Mouse (Mus musculus): ENCODE measurements around the gene Capn7. TPM values are rescaled to one million over a fixed set of nuclear protein-coding genes. Genes with fewer than 3 reads are reported as not detected.

The Capn7 gene
- total and polyA plus RNA-seq, 3 experiments = 23.2 to 83.7 (median 30.0) TPM

DNA sequence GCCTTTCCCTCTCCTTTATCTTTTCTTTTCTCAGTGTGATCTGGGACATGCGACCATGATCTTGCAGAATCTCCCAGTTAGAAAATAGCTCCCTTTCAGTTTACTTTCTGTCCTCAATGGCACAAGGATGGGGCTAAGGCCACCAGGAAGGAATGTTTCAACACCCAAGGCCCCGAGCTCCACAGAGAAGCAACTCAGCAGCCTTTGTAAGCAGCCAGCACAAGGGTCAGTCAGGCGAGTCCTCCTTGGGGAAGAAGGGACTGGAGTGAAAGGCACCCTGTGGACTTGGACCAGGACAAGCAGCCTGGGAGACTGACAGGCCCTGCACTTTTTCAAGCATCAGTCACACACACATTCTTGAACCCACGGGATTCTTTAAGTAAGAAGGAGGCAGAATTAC, 82.8 kb downstream of the Capn7 start:
- H3K4me1 ChIP-seq (ENCODE audit: control insufficient read depth in 1 of 2, insufficient read depth in 2 of 2, low read length in 2 of 2) = no peaks in the 10 kb centered on the region
- no peak overlapping the region for H3K27ac ChIP-seq (ENCODE audit: control insufficient read depth, low read depth, low read length)
- H3K36me3 ChIP-seq (ENCODE audit: control insufficient read depth in 1 of 2, insufficient read depth in 2 of 2, low read length in 2 of 2) = 0 out of 4 replicates have a peak, but pooled peaks cover 0 to 2% of the 10 kb centered on the region in 2 experiments

GRCm38 (mm10) chr14:31420135-31420534, 83.7 kb downstream of the Capn7 start:
- Histone ChIP-seq H3K9me3 (replicated peaks; ENCODE audit: insufficient read depth, low read length) (no peaks in the 10 kb centered on the region), H3K36me3 (ENCODE audit: control insufficient read depth in 1 of 2, insufficient read depth in 2 of 2, low read length in 2 of 2) (0 out of 4 replicates have a peak, but pooled peaks cover 0 to 2% of the 10 kb centered on the region in 2 experiments), H3K79me2 (ENCODE audit: control insufficient read depth, insufficient read depth, low read length, poor library complexity) (no peaks in the 10 kb centered on the region), H3K9ac (ENCODE audit: control insufficient read depth, low read depth, low read length, poor library complexity, severe bottlenecking) (no peak overlapping the region), H3K27ac (ENCODE audit: control insufficient read depth, low read depth, low read length) (no peak overlapping the region), H3K4me1 (ENCODE audit: control insufficient read depth in 1 of 2, insufficient read depth in 2 of 2, low read length in 2 of 2) (no peaks in the 10 kb centered on the region), H3K4me3 (ENCODE audit: control insufficient read depth in 1 of 2, insufficient read depth in 1 of 2, low read depth in 2 of 2, low read length in 2 of 2) (no peak overlapping the region), H3K27me3 (ENCODE audit: control insufficient read depth in 1 of 2, insufficient read depth in 2 of 2, low read length in 2 of 2) (no peaks in the 10 kb centered on the region; a peak in 1 of 4 replicates)
- TF ChIP-seq TAL1 (IDR thresholded peaks at IDR 0.05; ENCODE audit: low read length) (no peak), ZKSCAN1 (IDR thresholded peaks at IDR 0.05; ENCODE audit: low read depth, low read length) (no peak), MYB (IDR thresholded peaks at IDR 0.05; ENCODE audit: low read depth, low read length) (no peak), CHD2 (IDR thresholded peaks at IDR 0.05; ENCODE audit: low read length) (no peak), ZNF384 (IDR thresholded peaks at IDR 0.05; ENCODE audit: low read depth, low read length) (no peak), UBTF (IDR thresholded peaks at IDR 0.05; ENCODE audit: borderline replicate concordance, insufficient read depth, low read depth, low read length) (no peak), NRF1 (IDR thresholded peaks at IDR 0.05; ENCODE audit: insufficient read depth, low read depth, low read length, poor library complexity, severe bottlenecking) (no peak), USF2 (IDR thresholded peaks at IDR 0.05; ENCODE audit: borderline replicate concordance in 1 of 2, insufficient read depth in 1 of 2, low read depth in 1 of 2, low read length in 2 of 2) (no peak), TCF12 (IDR thresholded peaks at IDR 0.05; ENCODE audit: low read depth, low read length) (no peak), ETS1 (IDR thresholded peaks at IDR 0.05; ENCODE audit: low read depth, low read length) (no peak), ZC3H11A (IDR thresholded peaks at IDR 0.05; ENCODE audit: low read depth, low read length) (no peak), TBP (IDR thresholded peaks at IDR 0.05; ENCODE audit: low read depth, low read length) (no peak), ZMIZ1 (IDR thresholded peaks at IDR 0.05; ENCODE audit: low read depth, low read length) (no peak), SIN3A (IDR thresholded peaks at IDR 0.05; ENCODE audit: low read length) (no peak), MAZ (IDR thresholded peaks at IDR 0.05; ENCODE audit: low read depth, low read length) (no peak), MEF2A (IDR thresholded peaks at IDR 0.05; ENCODE audit: extremely low read depth, insufficient replicate concordance, low read depth, low read length, poor library complexity, severe bottlenecking) (no peak), POLR2AphosphoS5 (IDR thresholded peaks at IDR 0.05; ENCODE audit: borderline replicate concordance, low read depth, low read length) (no peak), POLR2A (IDR thresholded peaks at IDR 0.05; ENCODE audit: control insufficient read depth in 1 of 2, insufficient read depth in 1 of 2, low read depth in 1 of 2, low read length in 2 of 2, poor library complexity in 1 of 2) (no peak), BHLHE40 (IDR thresholded peaks at IDR 0.05; ENCODE audit: borderline replicate concordance, low read depth, low read length) (no peak)
- DNase-seq (ENCODE audit: low read depth, low spot score) = no peak

More for the DNA sequence above, 82.8 kb downstream of the Capn7 start:
- no peak for DNase-seq (ENCODE audit: low read depth, low spot score)
- Histone ChIP-seq H3K9ac (ENCODE audit: control insufficient read depth, low read depth, low read length, poor library complexity, severe bottlenecking) (no peak overlapping the region), H3K9me3 (replicated peaks; ENCODE audit: insufficient read depth, low read length) (no peaks in the 10 kb centered on the region), H3K4me3 (ENCODE audit: control insufficient read depth in 1 of 2, insufficient read depth in 1 of 2, low read depth in 2 of 2, low read length in 2 of 2) (no peak overlapping the region), H3K79me2 (ENCODE audit: control insufficient read depth, insufficient read depth, low read length, poor library complexity) (no peaks in the 10 kb centered on the region), H3K27me3 (ENCODE audit: control insufficient read depth in 1 of 2, insufficient read depth in 2 of 2, low read length in 2 of 2) (no peaks in the 10 kb centered on the region)
- TF ChIP-seq ZNF384 (IDR thresholded peaks at IDR 0.05; ENCODE audit: low read depth, low read length) (no peak), POLR2AphosphoS2 (IDR thresholded peaks at IDR 0.05; ENCODE audit: low read length) (no peak), ELF1 (IDR thresholded peaks at IDR 0.05; ENCODE audit: low read depth, low read length) (no peak), ETS1 (IDR thresholded peaks at IDR 0.05; ENCODE audit: low read depth, low read length) (no peak), TCF12 (IDR thresholded peaks at IDR 0.05; ENCODE audit: low read depth, low read length) (no peak), POLR2A (IDR thresholded peaks at IDR 0.05; ENCODE audit: control insufficient read depth in 1 of 2, insufficient read depth in 1 of 2, low read depth in 1 of 2, low read length in 2 of 2, poor library complexity in 1 of 2) (no peak), ZKSCAN1 (IDR thresholded peaks at IDR 0.05; ENCODE audit: low read depth, low read length) (no peak), RCOR1 (IDR thresholded peaks at IDR 0.05; ENCODE audit: low read depth, low read length) (no peak), CHD2 (IDR thresholded peaks at IDR 0.05; ENCODE audit: low read length) (no peak), NRF1 (IDR thresholded peaks at IDR 0.05; ENCODE audit: insufficient read depth, low read depth, low read length, poor library complexity, severe bottlenecking) (no peak), USF2 (IDR thresholded peaks at IDR 0.05; ENCODE audit: borderline replicate concordance in 1 of 2, insufficient read depth in 1 of 2, low read depth in 1 of 2, low read length in 2 of 2) (no peak), KAT2A (conservative IDR thresholded peaks at IDR 0.05; ENCODE audit: low read depth, low read length) (no peak), GATA1 (IDR thresholded peaks at IDR 0.05; ENCODE audit: low read depth, low read length) (no peak), ZC3H11A (IDR thresholded peaks at IDR 0.05; ENCODE audit: low read depth, low read length) (no peak), RAD21 (IDR thresholded peaks at IDR 0.05; ENCODE audit: low read depth, low read length) (no peak)

All from MEL (cell line).